Mouse (Mus musculus) C2C12 (cell line): ENCODE data around the gene Tle1. TPM values are rescaled to one million over a fixed set of nuclear protein-coding genes. Genes with fewer than 3 reads are reported as not detected.

Experiments
- H3K27me3 ChIP-seq: one replicate; pipeline ENCODE4 v1.6.1; 2011; ENCODE audit not compliant: control insufficient read depth, insufficient read depth, insufficient read length
- H3K36me3 ChIP-seq: one replicate; pipeline ENCODE4 v1.6.1; 2011; ENCODE audit not compliant: control insufficient read depth, insufficient read depth
- H3K4me3 ChIP-seq: one replicate; pipeline ENCODE4 v1.5.1; 2011; ENCODE audit warnings: mild to moderate bottlenecking, control low read depth; ENCODE audit not compliant: poor library complexity, insufficient read depth, severe bottlenecking
- H3K79me2 ChIP-seq: one replicate; pipeline ENCODE4 v1.6.1; 2011; ENCODE audit not compliant: control insufficient read depth, insufficient read depth
- H3K79me3 ChIP-seq: one replicate; pipeline ENCODE4 v1.6.1; 2011; ENCODE audit warnings: low read depth, control low read depth
- H3ac ChIP-seq: one replicate; pipeline ENCODE3; 2011; ENCODE audit warnings: low read depth; ENCODE audit not compliant: control insufficient read depth, insufficient read length
- CTCF ChIP-seq: IDR thresholded peaks from one replicate; pipeline ENCODE4 v1.5.1; 2011; ENCODE audit not compliant: control insufficient read depth, insufficient read depth, insufficient read length
- MYOG ChIP-seq: IDR thresholded peaks from one replicate; pipeline ENCODE4 v1.6.1; 2011; ENCODE audit not compliant: control insufficient read depth, insufficient read length; ENCODE audit errors: extremely low read depth
- polyA plus RNA-seq: library from polyadenylated mRNA; unstranded; fragments of >200 nt; fragmentation: generic; extraction: Trizol; gene quantifications from one replicate; pipeline ENCODE4 v1.2.1, GENCODE M21; 2012; ENCODE audit warnings: missing spikeins

The Tle1 gene
- polyA plus RNA-seq, 1 experiment = 23.2 TPM

DNA sequence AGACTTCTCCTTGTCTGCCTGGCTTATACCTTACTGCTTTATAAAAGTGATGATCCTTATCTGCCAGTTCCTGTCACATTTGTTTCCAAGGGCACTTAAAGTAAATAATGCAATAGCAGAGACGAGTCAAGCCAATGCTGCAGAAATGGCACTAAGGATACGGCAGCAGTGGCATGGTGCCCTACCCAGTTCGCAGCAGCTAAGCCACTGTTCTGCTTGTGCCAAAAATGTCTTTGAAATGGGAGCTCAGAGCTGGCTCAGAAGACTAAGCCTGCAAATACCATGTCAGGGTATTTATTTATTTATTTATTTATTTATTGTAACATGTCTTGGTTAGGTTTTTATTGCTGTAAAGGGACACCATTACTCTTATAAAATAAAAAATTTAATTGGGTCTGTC lies 132.8 kb downstream of the Tle1 start:
- Histone ChIP-seq H3K27me3 (no peaks in the 10 kb centered on the region), H3K79me2 (no peaks in the 10 kb centered on the region), H3K79me3 (no peaks in the 10 kb centered on the region), H3ac (no peak overlapping the region), H3K36me3 (no peaks in the 10 kb centered on the region), H3K4me3 (no peak overlapping the region)
- TF ChIP-seq CTCF (no peak), MYOG (no peak)
